Mouse (Mus musculus) right cerebral cortex, adult 2 months (tissue): ENCODE results near the gene Pappa2.

Experiments
- DNase-seq, 2 experiments: peaks; one replicate each; pipeline ENCODE4 v3.0.0; 2021 to 2022; ENCODE audit warnings: low spot score in 2 of 2

The Pappa2 gene

GRCm38 (mm10) chr1:158910661-158911060, 69.6 kb downstream of the Pappa2 start:
- DNase-seq = no peak

GRCm38 (mm10) chr1:158897339-158897738, 83.0 kb downstream of the Pappa2 start:
- DNase-seq = no peak

- no peak for DNase-seq
These were observed 85.8 kb downstream of the Pappa2 start for GRCm38 (mm10) chr1:158894441-158894840.

GRCm38 (mm10) chr1:158875487-158875886, 104.8 kb downstream of the Pappa2 start:
- no peak for DNase-seq

- no peak for DNase-seq
These were observed 105.7 kb downstream of the Pappa2 start for GRCm38 (mm10) chr1:158874552-158875077.

GRCm38 (mm10) chr1:158873631-158874030, 106.7 kb downstream of the Pappa2 start:
- DNase-seq = no peak

GRCm38 (mm10) chr1:158871401-158871800, 108.9 kb downstream of the Pappa2 start:
- no peak for DNase-seq

GRCm38 (mm10) chr1:158860190-158860589, 120.1 kb downstream of the Pappa2 start:
- DNase-seq = no peak

- DNase-seq = no peak
These were observed 126.1 kb downstream of the Pappa2 start for GRCm38 (mm10) chr1:158853936-158854882.

- DNase-seq = peak; percentile 19 to 30
These were observed 127.3 kb downstream of the Pappa2 start for GRCm38 (mm10) chr1:158852836-158853567.

GRCm38 (mm10) chr1:158850459-158850858, 129.8 kb downstream of the Pappa2 start:
- DNase-seq = no peak

- DNase-seq = no peak
These were observed 135.7 kb downstream of the Pappa2 start for GRCm38 (mm10) chr1:158844604-158845003.

GRCm38 (mm10) chr1:158837151-158837550, 143.1 kb downstream of the Pappa2 start:
- no peak for DNase-seq

GRCm38 (mm10) chr1:158830152-158830551, 150.1 kb downstream of the Pappa2 start:
- DNase-seq = no peak

- DNase-seq = no peak
These were observed 152.4 kb downstream of the Pappa2 start for GRCm38 (mm10) chr1:158827931-158828330.

- no peak for DNase-seq
These were observed 160.6 kb downstream of the Pappa2 start for GRCm38 (mm10) chr1:158819676-158820075.

GRCm38 (mm10) chr1:158816479-158816878, 163.8 kb downstream of the Pappa2 start:
- no peak for DNase-seq

GRCm38 (mm10) chr1:158811887-158812286, 168.4 kb downstream of the Pappa2 start:
- no peak for DNase-seq

- no peak for DNase-seq
These were observed 204.8 kb downstream of the Pappa2 start for GRCm38 (mm10) chr1:158775486-158775885.

GRCm38 (mm10) chr1:158773102-158773501, 207.2 kb downstream of the Pappa2 start:
- no peak for DNase-seq

- no peak for DNase-seq
These were observed 209.5 kb downstream of the Pappa2 start for GRCm38 (mm10) chr1:158770756-158771155.

GRCm38 (mm10) chr1:158770036-158770655, 210.1 kb downstream of the Pappa2 start:
- DNase-seq = no peak
